Mouse (Mus musculus): ENCODE measurements around the gene Bcr.

The Bcr gene

DNA sequence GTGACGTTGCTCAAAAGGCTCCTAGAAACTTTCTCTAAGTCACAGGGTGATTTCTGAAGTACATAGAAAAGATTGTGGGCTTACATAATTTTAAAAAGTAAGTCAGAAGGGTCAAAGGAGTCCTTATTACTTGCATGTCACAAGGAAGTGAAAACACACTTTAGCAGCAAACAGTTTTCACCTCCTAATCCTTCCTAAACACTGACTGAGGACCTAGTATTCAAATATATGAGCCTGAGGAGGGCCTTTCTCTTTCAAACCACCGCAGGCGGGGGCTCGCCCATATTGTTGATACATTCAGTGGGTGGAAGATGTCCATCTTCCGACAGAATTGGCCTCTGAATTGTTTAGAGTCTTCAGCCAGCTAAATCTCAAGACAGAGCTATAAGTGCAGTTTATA lies 59.8 kb downstream of the Bcr start:
- ATAC-seq (ENCODE audit: insufficient number of reproducible peaks, low FRiP score, low TSS enrichment) = no peak

DNA sequence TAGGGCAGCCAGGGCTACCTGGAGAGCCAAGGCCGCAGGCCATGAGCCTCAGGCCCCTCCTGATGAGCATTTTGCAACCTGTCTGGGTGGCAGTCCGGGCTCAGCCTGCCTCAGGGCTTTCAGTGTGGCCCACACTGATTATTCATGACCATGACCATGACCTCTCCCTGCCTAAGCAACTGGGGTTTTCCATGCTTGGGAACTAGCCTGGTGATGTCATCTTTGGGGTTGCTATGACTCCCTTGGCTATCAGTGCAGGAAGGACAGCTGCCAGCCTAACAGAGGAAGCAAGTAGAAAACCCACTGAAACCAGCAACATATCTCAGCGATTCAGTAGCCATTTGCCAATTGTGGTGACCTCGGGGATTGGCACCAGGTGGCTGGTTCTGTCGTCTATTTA lies 60.6 kb downstream of the Bcr start:
- peak; percentile 54 for ATAC-seq (ENCODE audit: insufficient number of reproducible peaks, low FRiP score, low TSS enrichment)

DNA sequence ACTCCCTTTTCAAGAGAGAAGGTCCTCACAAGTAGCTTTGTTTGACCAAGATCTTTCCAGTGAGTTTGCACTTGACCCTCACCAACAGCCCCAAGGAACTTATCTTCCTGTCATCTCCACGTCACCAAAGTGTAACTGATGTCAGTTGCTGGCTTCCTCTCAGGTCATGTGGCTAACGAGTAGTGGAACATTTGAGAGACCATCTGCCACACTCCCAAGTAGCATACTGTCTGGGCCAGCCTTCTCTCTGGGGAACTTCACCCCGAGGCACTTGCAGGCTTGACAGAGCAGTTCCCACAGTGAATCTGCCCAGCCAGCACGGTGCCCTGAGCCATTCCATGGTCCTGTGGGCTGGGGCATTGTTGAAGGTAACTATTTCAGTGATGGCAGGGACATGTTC lies 65.2 kb downstream of the Bcr start:
- no peak for ATAC-seq (ENCODE audit: insufficient number of reproducible peaks, low FRiP score, low TSS enrichment)

DNA sequence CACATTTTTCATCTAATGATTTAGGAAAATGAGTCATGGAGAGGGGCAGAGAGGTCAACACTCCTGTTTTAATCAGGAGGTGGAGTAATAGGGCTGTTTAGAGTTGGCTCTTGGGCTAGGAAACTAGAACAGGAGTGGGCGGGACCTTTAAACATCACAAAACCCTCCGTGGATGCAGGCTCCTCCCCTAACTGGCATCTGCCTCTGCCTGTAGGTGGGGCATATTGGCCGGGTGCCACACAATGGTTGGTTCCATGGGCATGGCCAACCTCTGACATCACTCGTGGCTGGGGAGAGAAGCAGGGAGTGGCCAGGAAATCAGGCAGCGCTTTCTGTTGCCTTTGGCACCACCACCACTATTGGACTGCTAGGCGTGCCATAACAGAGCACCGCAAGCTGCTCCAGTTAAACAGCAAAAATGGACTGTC lies 68.9 kb downstream of the Bcr start:
- ATAC-seq (ENCODE audit: insufficient number of reproducible peaks, low FRiP score, low TSS enrichment) = no peak

DNA sequence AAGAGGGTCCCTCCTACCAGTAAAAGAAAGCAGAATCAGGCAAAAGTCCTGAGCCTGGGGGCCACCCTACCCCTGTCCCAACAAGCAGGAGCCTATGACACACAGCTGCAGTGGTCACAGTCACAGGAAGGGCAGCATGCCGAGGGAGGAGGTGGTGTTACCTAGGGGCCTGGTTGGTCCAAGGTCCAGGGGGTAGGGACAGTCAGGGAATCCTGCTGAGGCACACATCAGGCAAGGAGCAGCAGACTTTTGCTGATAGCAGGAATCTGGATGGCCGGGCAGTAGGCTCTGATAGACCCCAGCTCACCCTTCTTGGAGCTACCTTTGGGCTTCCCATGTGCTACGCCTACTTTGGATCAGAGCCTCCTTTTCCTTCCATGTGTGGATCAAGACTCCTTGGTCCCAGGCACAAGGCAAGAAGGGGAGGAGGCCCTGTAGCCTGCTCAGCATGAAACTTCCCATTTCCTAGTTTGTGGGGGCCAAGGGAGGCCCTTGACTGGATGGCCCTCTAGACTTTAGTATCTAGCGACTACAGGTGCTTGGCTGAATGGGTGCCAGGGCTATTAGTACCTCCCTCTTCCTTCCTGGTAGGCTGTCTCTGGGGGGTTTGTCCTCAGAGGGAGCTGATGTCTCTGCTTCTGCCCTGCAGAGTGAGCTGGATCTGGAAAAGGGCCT lies 70.1 kb downstream of the Bcr start:
- no peak for ATAC-seq (ENCODE audit: insufficient number of reproducible peaks, low FRiP score, low TSS enrichment)

DNA sequence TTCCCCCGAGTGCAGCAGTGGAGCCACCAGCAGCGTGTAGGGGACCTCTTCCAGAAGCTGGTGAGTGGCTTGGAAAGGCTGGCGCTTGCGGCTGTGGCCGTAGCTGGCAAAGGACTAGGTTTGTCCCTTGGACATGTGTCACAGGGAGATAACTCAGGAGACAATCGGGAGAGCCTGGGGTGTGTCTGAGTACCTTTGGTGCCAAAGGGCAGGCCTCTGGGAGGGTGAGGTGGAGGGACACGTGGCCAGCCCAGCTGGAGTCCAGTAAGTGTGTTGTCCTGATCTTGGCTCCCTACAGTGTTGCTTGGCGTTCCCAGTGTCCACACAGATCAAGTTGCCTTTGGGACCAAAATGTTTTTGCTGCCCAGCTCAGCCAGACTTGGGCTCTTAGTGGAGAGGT lies 71.2 kb downstream of the Bcr start:
- ATAC-seq (ENCODE audit: insufficient number of reproducible peaks, low FRiP score, low TSS enrichment) = 0 out of 2 replicates have a peak, but pooled peaks have one; percentile 12

DNA sequence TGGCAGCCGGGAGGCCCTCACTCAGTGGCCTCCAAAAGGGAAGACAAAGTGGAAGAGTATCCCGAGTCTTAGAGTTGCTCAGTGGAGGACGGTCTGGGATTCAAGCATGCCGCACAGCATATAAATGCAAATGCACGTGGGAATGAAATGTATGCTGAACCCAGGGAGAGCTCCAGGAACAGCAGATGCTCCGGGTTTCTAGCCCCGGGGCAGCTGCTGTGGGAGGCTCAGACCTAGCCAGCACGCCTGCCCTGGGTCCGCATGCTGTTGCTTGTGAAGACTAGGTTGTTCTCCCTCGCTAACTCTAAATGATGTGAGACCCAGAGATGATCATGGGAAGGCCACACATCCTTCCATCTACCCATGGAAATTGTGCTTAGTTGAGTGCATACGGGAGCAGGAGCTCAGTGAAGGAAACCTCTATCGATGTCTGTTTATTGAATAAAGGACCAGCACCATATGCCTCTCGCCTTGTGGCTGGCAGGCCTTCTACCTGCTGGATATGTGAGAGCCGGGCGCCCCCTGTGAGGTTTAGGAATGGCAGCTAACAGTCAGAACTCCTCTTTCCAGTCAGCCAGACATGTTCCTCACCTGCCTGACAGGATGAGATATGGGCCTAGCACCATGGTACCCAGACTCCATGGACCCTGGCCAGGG lies 74.6 kb downstream of the Bcr start:
- ATAC-seq (ENCODE audit: insufficient number of reproducible peaks, low FRiP score, low TSS enrichment) = peak; percentile 56

DNA sequence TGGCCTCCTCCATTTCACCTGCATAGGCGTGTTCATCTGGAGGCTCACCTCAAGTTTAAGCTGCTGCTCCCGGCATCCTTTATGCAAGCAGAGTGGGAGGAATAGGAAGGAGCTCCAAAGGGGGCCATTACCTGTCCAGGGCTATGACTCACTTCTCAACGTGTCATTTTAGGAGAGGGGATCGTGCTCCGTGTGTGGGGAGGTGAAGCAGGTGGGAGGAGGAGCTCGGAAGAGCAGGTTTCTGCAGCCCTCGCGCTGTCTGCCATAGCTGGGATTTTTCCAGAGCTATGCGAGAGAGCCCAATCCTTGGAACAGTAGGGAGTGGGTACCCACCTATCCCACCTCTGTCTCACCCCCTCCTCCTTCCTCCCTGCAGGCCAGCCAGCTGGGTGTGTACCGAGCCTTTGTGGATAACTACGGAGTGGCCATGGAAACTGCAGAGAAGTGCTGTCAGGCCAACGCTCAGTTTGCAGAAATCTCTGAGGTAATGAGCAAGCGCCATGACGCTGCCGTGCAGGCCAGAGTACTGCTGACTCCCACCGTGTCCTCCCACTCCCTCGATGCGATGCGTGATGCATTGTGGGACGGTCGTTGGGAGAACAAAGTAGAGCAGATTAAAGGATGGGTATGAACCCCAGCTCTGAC lies 75.2 kb downstream of the Bcr start:
- no peak for ATAC-seq (ENCODE audit: insufficient number of reproducible peaks, low FRiP score, low TSS enrichment)

DNA sequence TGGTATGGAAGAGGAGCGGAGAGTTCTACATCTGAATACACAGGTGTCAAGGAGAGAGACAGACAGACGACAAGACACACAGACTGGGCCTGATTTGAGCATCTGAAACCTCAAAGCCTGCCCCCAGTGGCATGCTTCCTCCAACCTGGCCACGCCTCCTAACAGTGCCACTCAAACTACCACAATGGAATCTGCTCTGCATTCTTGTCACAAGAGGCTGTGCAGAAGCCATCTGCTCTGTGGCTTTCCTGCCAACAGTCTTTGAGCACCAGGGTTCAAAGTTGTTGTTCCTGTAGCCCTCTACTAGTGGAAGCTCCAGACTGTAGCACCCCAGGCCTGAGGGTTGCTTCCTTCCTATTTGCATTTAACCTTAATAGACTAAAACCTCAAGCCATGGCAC lies 76.8 kb downstream of the Bcr start:
- peak; percentile 70 for ATAC-seq (ENCODE audit: insufficient number of reproducible peaks, low FRiP score, low TSS enrichment)

DNA sequence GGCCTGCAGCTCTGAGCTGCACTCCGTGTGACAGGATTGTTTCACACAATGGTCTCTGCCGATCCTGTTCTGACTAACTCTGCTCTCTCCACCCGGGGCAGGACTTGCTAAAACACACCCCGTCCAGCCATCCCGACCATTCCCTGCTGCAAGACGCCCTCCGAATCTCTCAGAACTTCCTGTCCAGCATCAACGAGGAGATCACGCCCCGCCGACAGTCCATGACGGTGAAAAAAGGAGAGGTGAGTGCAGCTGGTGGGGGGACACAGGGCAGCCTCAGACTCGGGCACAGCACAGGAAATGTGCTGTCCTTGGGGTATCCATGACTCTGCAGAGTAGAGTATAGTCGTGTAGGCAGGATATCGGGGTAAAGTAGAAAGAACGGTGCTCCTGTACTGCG lies 84.8 kb downstream of the Bcr start:
- no peak for ATAC-seq (ENCODE audit: insufficient number of reproducible peaks, low FRiP score, low TSS enrichment)

DNA sequence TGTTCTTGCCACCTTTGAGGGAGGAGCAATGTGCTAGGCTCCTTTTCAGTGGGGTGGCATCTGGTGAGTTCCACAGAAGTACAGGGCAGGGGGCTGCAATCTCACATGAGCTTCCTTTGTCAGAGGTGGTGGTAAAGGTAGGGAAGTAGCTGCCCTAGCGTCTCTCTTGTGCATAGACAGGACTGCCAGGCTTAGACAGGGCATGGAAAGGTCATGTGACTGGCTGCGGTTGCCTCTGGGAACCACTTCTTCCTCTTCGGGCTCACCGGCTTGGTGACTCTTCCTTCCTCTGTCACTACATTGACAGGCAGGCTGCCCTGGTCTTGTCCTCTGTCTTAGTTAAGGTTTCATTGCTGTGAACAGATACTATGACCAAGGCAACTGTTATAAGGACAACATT lies 85.6 kb downstream of the Bcr start:
- no peak for ATAC-seq (ENCODE audit: insufficient number of reproducible peaks, low FRiP score, low TSS enrichment)

DNA sequence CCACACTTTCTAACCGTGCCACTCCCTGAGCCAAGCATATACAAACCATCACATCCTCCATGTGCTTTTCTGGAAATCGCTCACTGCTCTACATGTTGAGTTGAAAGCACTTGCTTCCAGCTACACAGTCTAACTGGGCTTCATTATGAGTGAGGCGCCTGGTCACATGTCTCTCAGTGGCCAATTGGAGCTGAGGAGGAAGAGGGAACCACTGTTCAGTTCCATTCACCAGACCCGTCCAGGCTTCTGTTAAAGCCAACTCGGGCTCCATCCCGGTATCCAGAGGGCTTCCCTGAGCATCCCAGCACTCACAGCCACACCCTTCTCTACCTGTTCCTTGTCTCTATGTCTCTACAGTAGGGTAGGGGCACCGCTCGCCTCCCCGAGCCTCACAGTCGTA lies 86.2 kb downstream of the Bcr start:
- ATAC-seq (ENCODE audit: insufficient number of reproducible peaks, low FRiP score, low TSS enrichment) = no peak

DNA sequence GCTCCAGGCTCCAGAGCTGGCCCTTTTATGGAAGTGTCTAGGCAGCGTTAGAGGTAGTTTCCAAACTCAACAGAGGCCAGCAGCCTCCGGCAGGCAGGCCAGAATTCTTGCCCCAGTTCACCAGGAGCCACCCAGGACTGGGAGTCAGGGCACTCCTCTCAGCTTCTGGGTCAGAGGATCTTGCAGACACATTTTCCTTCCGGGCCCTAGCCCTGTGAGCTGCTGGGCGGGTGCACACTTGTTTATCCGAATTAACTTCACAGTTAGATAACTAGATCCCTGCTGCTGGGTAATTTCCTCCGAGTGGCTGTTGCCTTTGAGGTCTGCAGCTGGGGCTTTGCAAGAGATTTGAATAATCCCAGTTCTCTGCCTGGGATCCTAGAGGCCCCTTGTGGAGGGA lies 87.9 kb downstream of the Bcr start:
- no peak for ATAC-seq (ENCODE audit: insufficient number of reproducible peaks, low FRiP score, low TSS enrichment)

DNA sequence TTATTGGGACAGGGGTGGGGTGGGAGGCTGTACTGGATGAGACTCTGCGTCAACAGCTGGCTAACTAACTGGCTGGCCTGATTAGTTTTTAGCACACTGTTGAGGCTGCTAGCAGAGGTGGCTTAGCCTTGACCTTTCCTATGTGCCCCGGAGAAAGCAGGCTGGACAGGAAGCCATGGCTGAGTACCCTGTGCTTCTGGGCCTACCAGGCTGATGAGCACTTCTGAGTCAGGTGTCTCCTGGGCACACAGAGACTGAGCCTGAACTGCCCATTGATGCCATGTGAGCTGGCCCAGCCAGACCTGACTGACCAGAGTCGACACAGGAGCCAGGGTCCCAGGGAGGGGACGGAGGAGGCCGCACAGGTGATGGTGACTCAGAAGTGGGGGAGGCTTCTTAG lies 90.0 kb downstream of the Bcr start:
- no peak for ATAC-seq (ENCODE audit: insufficient number of reproducible peaks, low FRiP score, low TSS enrichment)

DNA sequence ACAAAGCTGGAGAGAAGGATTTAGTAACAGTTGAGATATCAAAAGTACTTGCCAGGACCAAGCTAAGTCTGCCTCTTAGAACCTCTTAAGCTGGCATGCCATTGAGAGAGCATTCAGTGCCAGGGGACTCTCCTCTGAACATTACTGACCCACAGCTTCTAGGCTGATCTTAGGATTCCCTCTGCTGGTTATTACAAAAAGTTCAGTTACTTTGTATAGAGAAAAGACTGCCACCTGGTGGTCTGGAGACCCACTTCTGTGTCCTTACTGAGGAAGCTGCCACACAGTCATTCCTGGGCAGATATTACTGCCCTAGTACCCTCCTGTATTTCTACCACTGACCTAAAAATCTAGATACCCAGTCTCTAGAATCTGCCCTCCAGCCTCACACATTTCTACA lies 90.9 kb downstream of the Bcr start:
- ATAC-seq (ENCODE audit: insufficient number of reproducible peaks, low FRiP score, low TSS enrichment) = peak; percentile 86

DNA sequence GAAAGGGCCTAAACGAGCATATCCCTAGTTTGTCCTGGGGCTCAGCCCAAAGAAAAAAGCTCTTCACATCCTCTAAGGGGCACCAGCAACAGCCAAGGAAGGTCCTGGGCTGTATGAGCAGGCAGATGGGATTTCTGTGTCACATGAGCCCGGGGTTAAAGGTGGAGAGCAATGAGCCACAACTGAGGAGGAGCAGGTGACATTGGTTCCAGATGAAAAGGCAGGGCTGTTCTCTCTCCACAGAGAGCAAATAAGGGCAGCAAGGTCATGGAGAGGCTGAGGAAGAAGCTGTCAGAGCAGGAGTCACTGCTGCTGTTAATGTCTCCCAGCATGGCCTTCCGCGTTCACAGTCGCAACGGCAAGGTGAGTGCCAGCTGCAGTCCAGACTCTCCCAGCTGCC lies 96.4 kb downstream of the Bcr start:
- ATAC-seq (ENCODE audit: insufficient number of reproducible peaks, low FRiP score, low TSS enrichment) = no peak

DNA sequence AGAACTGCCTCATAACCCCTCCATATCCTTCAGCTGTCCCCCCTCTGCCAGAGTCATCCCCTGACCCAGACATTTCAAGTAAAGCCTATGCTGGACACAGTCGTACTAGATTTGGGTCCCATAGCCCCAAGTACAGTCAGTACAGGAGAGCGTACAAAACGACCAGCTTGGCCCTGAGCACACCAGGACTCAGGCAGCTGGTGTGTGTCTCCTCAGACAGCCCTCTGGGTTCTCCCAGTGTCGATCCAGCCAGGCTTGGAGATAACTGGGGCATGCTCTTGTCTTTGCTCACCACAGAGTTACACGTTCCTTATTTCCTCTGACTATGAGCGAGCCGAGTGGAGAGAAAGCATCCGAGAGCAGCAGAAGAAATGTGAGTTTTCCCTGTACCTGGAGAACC lies 97.3 kb downstream of the Bcr start:
- no peak for ATAC-seq (ENCODE audit: insufficient number of reproducible peaks, low FRiP score, low TSS enrichment)

DNA sequence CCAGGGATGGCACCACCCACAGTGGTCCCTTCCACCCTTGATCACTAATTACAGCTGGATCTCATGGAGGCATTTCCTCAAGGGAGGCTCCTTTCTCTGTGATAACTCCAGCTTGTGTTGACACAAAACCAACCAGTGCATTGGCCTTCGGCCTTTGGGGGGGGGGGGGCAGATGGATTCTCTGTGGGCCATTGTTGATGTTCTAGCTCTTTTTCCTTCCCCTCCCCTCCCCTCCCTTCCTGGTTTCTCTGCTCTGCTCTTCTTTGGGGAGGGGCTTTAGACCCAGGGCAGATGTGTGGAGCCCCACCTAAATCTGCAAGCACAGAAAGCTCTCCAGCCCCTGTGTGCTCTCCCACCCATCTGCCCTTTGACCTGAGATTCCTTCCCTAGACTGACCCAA lies 98.0 kb downstream of the Bcr start:
- no peak for ATAC-seq (ENCODE audit: insufficient number of reproducible peaks, low FRiP score, low TSS enrichment)

DNA sequence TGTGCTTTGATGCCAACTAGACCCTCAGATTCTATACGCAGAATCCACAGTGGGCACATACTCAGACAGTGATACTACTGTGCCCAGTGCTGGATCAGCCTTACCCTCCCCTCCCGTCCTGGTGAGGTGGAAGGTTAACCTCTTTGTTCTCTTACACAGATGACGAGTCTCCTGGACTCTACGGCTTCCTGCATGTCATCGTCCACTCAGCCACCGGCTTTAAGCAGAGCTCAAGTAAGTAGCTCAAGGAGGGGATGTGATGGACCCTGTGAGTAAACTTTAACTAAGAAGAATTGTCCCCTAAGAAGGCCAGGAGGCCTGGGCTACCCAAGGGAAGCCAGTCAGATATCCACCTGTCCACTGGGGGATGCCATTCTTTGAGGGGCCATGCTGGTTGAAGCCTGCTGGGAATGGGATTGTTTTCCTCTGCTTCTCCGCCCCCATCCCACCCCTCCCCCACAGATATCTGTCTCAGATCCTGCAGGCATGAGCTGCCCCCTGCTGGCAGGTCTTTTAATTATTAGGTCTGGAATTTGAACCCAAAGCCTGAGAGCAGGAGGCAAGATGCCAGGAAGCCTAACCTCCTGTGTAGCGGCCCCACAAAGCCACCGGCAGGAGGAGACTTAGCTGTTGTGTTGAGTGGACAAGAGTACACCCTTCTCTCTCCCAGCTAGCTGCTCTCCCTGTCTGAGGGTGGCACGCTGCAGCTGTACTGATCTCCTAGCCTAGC lies 99.9 kb downstream of the Bcr start:
- no peak for ATAC-seq (ENCODE audit: insufficient number of reproducible peaks, low FRiP score, low TSS enrichment)

DNA sequence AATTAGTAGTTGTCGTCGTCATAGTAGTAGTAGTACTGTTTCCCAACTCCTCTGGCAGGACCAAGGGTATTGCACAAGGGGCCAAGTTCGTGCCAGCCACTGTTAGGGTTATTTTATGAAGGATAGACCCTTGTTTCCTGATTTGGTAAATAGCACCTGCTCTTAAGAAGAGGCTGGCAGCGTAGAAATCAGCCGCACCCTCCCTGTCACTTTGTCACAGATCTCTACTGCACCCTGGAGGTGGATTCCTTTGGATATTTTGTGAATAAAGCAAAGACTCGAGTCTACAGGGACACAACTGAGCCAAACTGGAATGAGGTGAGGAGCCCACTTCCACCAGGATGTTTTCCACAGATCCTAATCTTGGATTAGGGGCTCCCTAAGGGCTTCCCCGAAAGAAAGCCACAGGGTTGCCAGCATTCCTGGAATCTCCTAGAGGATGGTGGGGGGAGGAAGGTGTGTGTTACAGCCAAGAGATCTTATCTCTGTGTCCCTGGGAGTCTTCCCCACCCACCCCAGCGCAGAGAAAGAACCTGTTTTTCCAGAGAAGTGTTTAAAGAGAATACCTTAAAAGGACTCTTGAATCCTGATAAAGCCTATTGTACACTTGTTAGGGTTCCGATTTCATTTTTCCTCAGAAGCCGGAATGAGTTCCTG lies 105.6 kb downstream of the Bcr start:
- ATAC-seq (ENCODE audit: insufficient number of reproducible peaks, low FRiP score, low TSS enrichment) = no peak

DNA sequence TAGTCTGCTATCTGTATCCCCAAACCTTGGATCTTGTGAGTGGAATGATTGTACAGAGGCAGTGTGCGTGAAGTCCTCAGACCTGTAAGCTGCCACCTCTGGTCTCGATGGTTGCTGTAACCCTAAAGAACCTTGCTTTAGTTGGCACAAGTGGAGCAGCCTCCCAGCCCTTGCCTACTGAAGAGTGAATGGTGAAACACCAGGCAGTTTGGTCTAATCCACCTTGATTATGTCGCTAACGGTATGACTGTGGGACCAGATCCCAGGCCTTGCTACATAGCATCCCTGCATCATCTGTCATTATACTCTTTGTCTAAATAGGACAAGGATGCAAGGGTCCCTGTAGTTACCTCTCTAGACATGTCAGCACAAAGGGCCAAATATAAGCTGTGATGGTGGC lies 106.2 kb downstream of the Bcr start:
- ATAC-seq (ENCODE audit: insufficient number of reproducible peaks, low FRiP score, low TSS enrichment) = no peak

Data from cerebellum, adult (tissue).